8 mouse cellular contexts compared by ENCODE assay signal in genomic region chr2:29966826-29967225, GRCm38 (mm10). TPM values are rescaled to one million over a fixed set of nuclear protein-coding genes. Genes with fewer than 3 reads are reported as not detected.
DNase-seq lines count a peak whose midpoint lies in the region; ATAC-seq and TF ChIP-seq lines count a peak whose summit lies in the region.

No protein-coding gene starts in this region.

- no peak overlapping the region for H3ac ChIP-seq in myocyte (ENCODE audit: control insufficient read depth, insufficient read length)

- ATAC-seq in embryonic facial prominence, embryonic 12.5 days (ENCODE audit: insufficient number of reproducible peaks, insufficient read depth, low FRiP score, low TSS enrichment) = no peak

- peak in 1 of 2 experiments; percentile 47 for DNase-seq in layer of hippocampus, adult 2 months (ENCODE audit: low spot score in 2 of 2)
- no peak for DNase-seq in layer of hippocampus, adult 9-10 months (ENCODE audit: low spot score)
- DNase-seq in induced T-regulatory cell, adult 2 months (ENCODE audit: low read depth) = peak; percentile 28
- DNase-seq in right cerebral cortex, postnatal 25 days = no peak
- no peak for DNase-seq in spleen, postnatal 14 days (ENCODE audit: low spot score in 2 of 2)
- DNase-seq in left cerebral cortex, adult 9 months (ENCODE audit: low spot score in 2 of 2) = no peak

- no peaks in the 10 kb centered on the region for H3K27me3 ChIP-seq in embryonic facial prominence, embryonic 12.5 days
- no peaks in the 10 kb centered on the region for H3K27me3 ChIP-seq in myocyte (ENCODE audit: control insufficient read depth, insufficient read depth, insufficient read length)

- TF ChIP-seq POLR2A in myocyte (IDR thresholded peaks at IDR 0.05; ENCODE audit: insufficient read length, low read depth) = no peak

- H3K36me3 ChIP-seq in embryonic facial prominence, embryonic 12.5 days = peaks cover 18% of the 10 kb centered on the region
- H3K36me3 ChIP-seq in myocyte (ENCODE audit: control insufficient read depth, insufficient read depth) = no peaks in the 10 kb centered on the region

- H3K4me2 ChIP-seq in embryonic facial prominence, embryonic 12.5 days (replicated peaks) = peak overlapping the region; percentile 61
- H3K4me2 ChIP-seq in myocyte (ENCODE audit: low read depth) = peak overlapping the region; percentile 95

- H3K9ac ChIP-seq in embryonic facial prominence, embryonic 12.5 days = 0 out of 2 replicates have a peak overlapping the region, but pooled peaks have one; percentile 90

- TF ChIP-seq CTCF in layer of hippocampus, adult 2 months (conservative IDR thresholded peaks at IDR 0.05) = no peak

- 72% methylated on average over 2 of the region's 2 CpGs for WGBS in embryonic facial prominence, embryonic 12.5 days

- H3K27ac ChIP-seq in layer of hippocampus, adult 2 months = peak overlapping the region; percentile 100
- no peak overlapping the region for H3K27ac ChIP-seq in embryonic facial prominence, embryonic 12.5 days

- H3K79me2 ChIP-seq in myocyte (ENCODE audit: control insufficient read depth, insufficient read depth) = peaks cover 61% of the 10 kb centered on the region

- H3K4me1 ChIP-seq in embryonic facial prominence, embryonic 12.5 days = peaks cover 32% of the 10 kb centered on the region

- peak overlapping the region; percentile 97 for H3K4me3 ChIP-seq in layer of hippocampus, adult 2 months
- peak overlapping the region; percentile 83 for H3K4me3 ChIP-seq in embryonic facial prominence, embryonic 12.5 days
- peak overlapping the region; percentile 55 for H3K4me3 ChIP-seq in myocyte

- no peaks in the 10 kb centered on the region for H3K9me3 ChIP-seq in embryonic facial prominence, embryonic 12.5 days

TF ChIP-seq in myocyte, 11 proteins besides CTCF, POLR2A, EP300 and RAD21:
- TF ChIP-seq MYOG (IDR thresholded peaks at IDR 0.05; ENCODE audit: control insufficient read depth in 1 of 3, insufficient read depth in 1 of 3, insufficient read length in 2 of 3, low read depth in 2 of 3) = no peak
- no peak for TF ChIP-seq REST (IDR thresholded peaks at IDR 0.05; ENCODE audit: insufficient read depth, insufficient read length)

RNA-seq across cellular contexts. Expression of gene Sptan1, which starts 1.5 kb away (rescaled TPM):
- total RNA-seq in layer of hippocampus, adult 2 months (2021) = 100 to 1,000 TPM; 879 to 882 TPM
- 101 and 103 TPM in 2 replicates for polyA plus RNA-seq in embryonic facial prominence, embryonic 12.5 days (2016; fragmentation: Nextera tagmentation; extraction: Ambion mirVana)
- 167 TPM for polyA plus RNA-seq in myocyte (2012; fragmentation: generic; extraction: Trizol)

RNA-seq across cellular contexts. Expression of gene Gle1, which starts 31.6 kb away (rescaled TPM):
- 10 to 100 TPM; 48.0 to 48.9 TPM for total RNA-seq in layer of hippocampus, adult 2 months (2021)
- polyA plus RNA-seq in embryonic facial prominence, embryonic 12.5 days (2016; fragmentation: Nextera tagmentation; extraction: Ambion mirVana) = 69.3 and 72.3 TPM in 2 replicates
- 25.1 TPM for polyA plus RNA-seq in myocyte (2012; fragmentation: generic; extraction: Trizol)
